Mouse (Mus musculus): ENCODE results near the gene Mthfd2. TPM values are rescaled to one million over a fixed set of nuclear protein-coding genes. Genes with fewer than 3 reads are reported as not detected.

Mthfd2 gene
- total RNA-seq, 2 experiments from 2014 or later = 6.6 to 7.1 TPM

- DNase-seq (ENCODE audit: low spot score in 2 of 2) = peak; percentile 82 to 89
Observed at GRCm38 (mm10) chr6:83268144-83269010, 57.3 kb downstream of the Mthfd2 start.

- peak in 1 of 2 experiments; percentile 33 for DNase-seq (ENCODE audit: low spot score in 2 of 2)
Observed at GRCm38 (mm10) chr6:83267616-83268015, 58.1 kb downstream of the Mthfd2 start.

DNA sequence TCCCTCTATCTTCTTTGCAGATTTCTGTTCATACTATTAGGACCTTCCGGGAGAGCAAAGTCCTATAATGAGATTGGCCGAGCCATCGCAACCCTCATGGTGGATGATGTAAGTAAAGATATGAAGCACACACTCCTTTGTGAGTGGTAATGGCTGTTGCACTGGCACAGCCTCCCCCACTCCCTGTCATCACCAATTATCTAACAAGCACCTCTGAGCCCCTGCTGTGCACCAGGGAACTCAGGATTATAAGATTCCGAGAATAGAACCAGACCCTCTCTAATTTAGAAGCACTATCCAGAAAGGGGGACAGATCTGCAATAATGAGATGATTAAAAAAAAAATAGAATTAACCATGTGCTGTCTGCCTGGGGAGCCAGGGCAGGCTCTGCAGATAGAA is 60.1 kb downstream of the Mthfd2 start:
- no peak for DNase-seq (ENCODE audit: low spot score in 2 of 2)

DNA sequence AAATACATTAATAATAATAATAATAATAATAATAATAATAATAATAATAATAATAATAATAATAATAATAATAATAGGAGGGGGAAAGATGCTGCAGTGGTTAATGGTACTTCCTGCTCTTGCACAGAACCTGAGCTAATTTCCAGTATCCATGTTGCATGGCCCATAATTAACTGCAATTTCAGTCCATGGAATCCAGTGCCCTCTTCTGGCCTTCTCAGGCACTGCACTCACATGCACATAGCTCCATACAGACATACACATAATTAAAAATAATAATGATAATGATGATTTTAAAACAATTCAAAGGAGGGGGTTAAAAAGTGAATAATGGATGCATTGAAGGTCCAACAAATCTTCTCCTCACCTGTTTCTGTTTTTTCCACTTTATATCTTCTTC is 60.5 kb downstream of the Mthfd2 start:
- DNase-seq (ENCODE audit: low spot score in 2 of 2) = no peak

DNA sequence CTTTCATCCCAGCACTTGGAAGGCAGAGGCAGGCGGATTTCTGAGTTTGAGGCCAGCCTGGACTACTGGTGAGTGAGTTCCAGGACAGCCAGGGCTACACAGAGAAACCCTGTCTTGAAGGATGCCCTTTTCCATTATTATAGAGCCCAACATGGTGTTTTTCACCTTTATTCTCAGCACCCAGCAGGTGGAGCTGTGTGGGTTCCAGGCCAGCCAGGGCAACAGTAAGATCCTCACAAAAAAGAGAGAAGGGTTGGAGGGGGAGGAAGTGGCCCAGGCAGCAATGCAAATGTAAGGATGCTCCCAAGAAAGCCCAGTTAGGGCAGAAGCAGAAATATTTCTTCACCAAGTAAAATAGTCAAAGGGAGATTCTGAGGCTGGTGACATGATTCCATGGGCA is 61.2 kb downstream of the Mthfd2 start:
- DNase-seq (ENCODE audit: low spot score in 2 of 2) = no peak

Other genes starting within 250 kb of the Mthfd2 start
- 10 to 100 TPM; 33.7 to 37.9 TPM for gene Pcgf1, start 248.0 kb downstream of the Mthfd2 start, total RNA-seq (2021)
- gene Lbx2, start 239.5 kb downstream of the Mthfd2 start, total RNA-seq (2021) = not detected
- 1 to 10 TPM; 7.7 to 9.4 TPM for gene Ccdc142, start 224.3 kb downstream of the Mthfd2 start, total RNA-seq (2021)
- gene Gm42688, start 224.3 kb downstream of the Mthfd2 start, total RNA-seq (2021) = 1 to 10 TPM; 6.5 to 7.6 TPM
- 10 to 100 TPM; 58.4 to 69.3 TPM for gene Mrpl53, start 216.9 kb downstream of the Mthfd2 start, total RNA-seq (2021)
- 10 to 100 TPM; 27.0 TPM for gene Mogs, start 210.4 kb downstream of the Mthfd2 start, total RNA-seq (2021)
- 10 to 100 TPM; 47.4 to 52.5 TPM for gene Wbp1, start 204.3 kb downstream of the Mthfd2 start, total RNA-seq (2021)
- gene Ino80b, start 200.5 kb downstream of the Mthfd2 start, total RNA-seq (2021) = 10 to 100 TPM; 28.0 to 29.5 TPM
- 10 to 100 TPM; 73.5 to 75.8 TPM for gene Rtkn, start 190.4 kb downstream of the Mthfd2 start, total RNA-seq (2021)
- gene Wdr54, start 169.5 kb downstream of the Mthfd2 start, total RNA-seq (2021) = 10 to 100 TPM; 24.4 to 27.6 TPM
- gene 1700003E16Rik, start 169.5 kb downstream of the Mthfd2 start, total RNA-seq (2021) = 10 to 100 TPM; 25.3 to 26.1 TPM
- 100 to 1,000 TPM; 398 to 403 TPM for gene Dctn1, start 160.0 kb downstream of the Mthfd2 start, total RNA-seq (2021)
- 1 to 10 TPM in 1 of 2 experiments, under 1 TPM in 1; 0.25 to 1.2 TPM for gene Slc4a5, start 106.1 kb downstream of the Mthfd2 start, total RNA-seq (2021)
- 10 to 100 TPM; 19.2 to 20.5 TPM for gene Mob1a, start 108 bp upstream of the Mthfd2 start, total RNA-seq (2021)
- gene Bola3, start 23.2 kb upstream of the Mthfd2 start, total RNA-seq (2021) = 10 to 100 TPM; 47.1 to 58.9 TPM
- 10 to 100 TPM; 53.2 to 58.7 TPM for gene Tet3, start 133.2 kb upstream of the Mthfd2 start, total RNA-seq (2021)
- gene Dguok, start 181.1 kb upstream of the Mthfd2 start, total RNA-seq (2021) = 10 to 100 TPM; 28.2 to 33.3 TPM
- gene Actg2, start 210.4 kb upstream of the Mthfd2 start, total RNA-seq (2021) = not detected
- gene Stambp, start 246.8 kb upstream of the Mthfd2 start, total RNA-seq (2021) = 10 to 100 TPM; 35.4 to 36.4 TPM